Mouse (Mus musculus) ES-E14 (cell line): ENCODE data around the gene Anapc4.

Experiments
- CHD2 ChIP-seq: IDR thresholded peaks from 2 replicates; pipeline ENCODE4 v1.6.1; 2014; ENCODE audit warnings: mild to moderate bottlenecking, low read depth, low read length, inconsistent platforms
- HCFC1 ChIP-seq: IDR thresholded peaks from 2 replicates; pipeline ENCODE4 v1.6.1; 2012; ENCODE audit warnings: low read length, inconsistent platforms, borderline replicate concordance; ENCODE audit not compliant: insufficient read depth
- MAFK ChIP-seq: IDR thresholded peaks from 2 replicates; pipeline ENCODE4 v1.6.1; 2014; ENCODE audit warnings: mild to moderate bottlenecking, low read depth, low read length, inconsistent platforms; ENCODE audit not compliant: insufficient read depth
- ZC3H11A ChIP-seq: IDR thresholded peaks from 2 replicates; pipeline ENCODE4 v1.6.1; 2012; ENCODE audit warnings: low read depth, mild to moderate bottlenecking, inconsistent platforms, low read length, borderline replicate concordance
- ZNF384 ChIP-seq: IDR thresholded peaks from 2 replicates; pipeline ENCODE4 v1.6.1; 2012; ENCODE audit warnings: low read depth, low read length, inconsistent platforms

GRCm38 (mm10) chr5:52871461-52871860, 37.6 kb downstream of the Anapc4 start:
- no peak for TF ChIP-seq HCFC1
- no peak for TF ChIP-seq CHD2
- TF ChIP-seq MAFK: no peak
- TF ChIP-seq ZC3H11A: no peak
- TF ChIP-seq ZNF384: no peak
